Mouse (Mus musculus) lung, postnatal 25 days (tissue): ENCODE measurements at regions not wholly inside any gene's neighbourhood (a gene's known extent, or its start where the extent isn't known, plus 50 kb on each side); places are given as distances from the start of the nearest gene placed in this dataset.

ENCODE experiments used
- DNase-seq: peaks from one replicate; pipeline ENCODE4 v3.0.0; 2022; ENCODE audit warnings: low spot score

- no peak for DNase-seq
Measured at GRCm38 (mm10) chr6:94900862-94901261, 200.9 kb upstream of the Lrig1 start.

- no peak for DNase-seq
Measured at GRCm38 (mm10) chr6:94898881-94899280, 198.9 kb upstream of the Lrig1 start.

GRCm38 (mm10) chr6:94890165-94890564, 190.2 kb upstream of the Lrig1 start:
- DNase-seq, result no peak

GRCm38 (mm10) chr6:94889271-94889670, 189.3 kb upstream of the Lrig1 start:
- peak; percentile 43 for DNase-seq

- DNase-seq, result peak; percentile 12
Measured at GRCm38 (mm10) chr6:94881139-94881538, 181.2 kb upstream of the Lrig1 start.

- no peak for DNase-seq
Measured at GRCm38 (mm10) chr6:94875841-94876240, 175.9 kb upstream of the Lrig1 start.

GRCm38 (mm10) chr6:94875065-94875464, 175.1 kb upstream of the Lrig1 start:
- DNase-seq, result no peak

- no peak for DNase-seq
Measured at GRCm38 (mm10) chr6:94874415-94874814, 174.5 kb upstream of the Lrig1 start.

- no peak for DNase-seq
Measured at GRCm38 (mm10) chr6:94867952-94868351, 168.0 kb upstream of the Lrig1 start.

GRCm38 (mm10) chr6:94865498-94865897, 165.5 kb upstream of the Lrig1 start:
- DNase-seq, result no peak

GRCm38 (mm10) chr6:94858121-94858621, 158.2 kb upstream of the Lrig1 start:
- no peak for DNase-seq

- DNase-seq, result no peak
Measured at GRCm38 (mm10) chr6:94850121-94850520, 150.2 kb upstream of the Lrig1 start.

- no peak for DNase-seq
Measured at GRCm38 (mm10) chr6:94849533-94849932, 149.6 kb upstream of the Lrig1 start.

GRCm38 (mm10) chr6:94848437-94848836, 148.5 kb upstream of the Lrig1 start:
- no peak for DNase-seq

GRCm38 (mm10) chr6:94845821-94846220, 145.9 kb upstream of the Lrig1 start:
- DNase-seq, result no peak

- DNase-seq, result no peak
Measured at GRCm38 (mm10) chr6:94842856-94843255, 142.9 kb upstream of the Lrig1 start.

GRCm38 (mm10) chr6:94841881-94842280, 141.9 kb upstream of the Lrig1 start:
- DNase-seq, result no peak

- no peak for DNase-seq
Measured at GRCm38 (mm10) chr6:94835742-94836141, 135.8 kb upstream of the Lrig1 start.

GRCm38 (mm10) chr6:94834551-94834950, 134.6 kb upstream of the Lrig1 start:
- no peak for DNase-seq

- DNase-seq, result no peak
Measured at GRCm38 (mm10) chr6:94830801-94831200, 130.8 kb upstream of the Lrig1 start.

GRCm38 (mm10) chr6:94829246-94829645, 129.3 kb upstream of the Lrig1 start:
- no peak for DNase-seq

- no peak for DNase-seq
Measured at GRCm38 (mm10) chr6:94826656-94827055, 126.7 kb upstream of the Lrig1 start.

- no peak for DNase-seq
Measured at GRCm38 (mm10) chr6:94818220-94818619, 118.3 kb upstream of the Lrig1 start.

- DNase-seq, result peak; percentile 17
Measured at GRCm38 (mm10) chr6:94816161-94816560, 116.2 kb upstream of the Lrig1 start.

- DNase-seq, result no peak
Measured at GRCm38 (mm10) chr6:94814711-94815110, 114.8 kb upstream of the Lrig1 start.
